Mouse (Mus musculus) megakaryocyte progenitor cell, adult 5-6 weeks (primary cell): ENCODE measurements at regions not wholly inside any gene's neighbourhood (a gene's known extent, or its start where the extent isn't known, plus 50 kb on each side); places are given as distances from the start of the nearest gene placed in this dataset.

Experiments used
- ATAC-seq: replicated peaks from 2 replicates; pipeline ENCODE4 v1.8.0; 2016; ENCODE audit warnings: mild to moderate bottlenecking, moderate TSS enrichment, inconsistent platforms; ENCODE audit not compliant: poor library complexity

GRCm38 (mm10) chr17:84030699-84031098, 157.0 kb downstream of the Zfp36l2 start:
- 0 out of 2 replicates have a peak, but pooled peaks have one; percentile 13 for ATAC-seq

- ATAC-seq = peak; percentile 86
These were observed 159.4 kb downstream of the Zfp36l2 start for GRCm38 (mm10) chr17:84028157-84028970.

GRCm38 (mm10) chr17:84027275-84027674, 160.5 kb downstream of the Zfp36l2 start:
- no peak for ATAC-seq

GRCm38 (mm10) chr17:84026110-84026509, 161.6 kb downstream of the Zfp36l2 start:
- peak; percentile 59 for ATAC-seq

- ATAC-seq = peak; percentile 56
These were observed 165.4 kb downstream of the Zfp36l2 start for GRCm38 (mm10) chr17:84022358-84022757.

GRCm38 (mm10) chr17:84018817-84019216, 168.9 kb downstream of the Zfp36l2 start:
- no peak for ATAC-seq

- ATAC-seq = no peak
These were observed 169.9 kb downstream of the Zfp36l2 start for GRCm38 (mm10) chr17:84017891-84018290.

- peak; percentile 87 for ATAC-seq
These were observed 166.7 kb upstream of the Haao start for GRCm38 (mm10) chr17:84014287-84015039.

GRCm38 (mm10) chr17:84010492-84011060, 162.8 kb upstream of the Haao start:
- ATAC-seq = no peak

GRCm38 (mm10) chr17:84009966-84010365, 162.2 kb upstream of the Haao start:
- no peak for ATAC-seq

GRCm38 (mm10) chr17:84009194-84009593, 161.4 kb upstream of the Haao start:
- ATAC-seq = no peak

GRCm38 (mm10) chr17:84008682-84009052, 160.9 kb upstream of the Haao start:
- no peak for ATAC-seq

- peak; percentile 24; the same call in 1 of the 2 replicates for ATAC-seq
These were observed 160.4 kb upstream of the Haao start for GRCm38 (mm10) chr17:84008035-84008681.

- peak; percentile 72 for ATAC-seq
These were observed 159.0 kb upstream of the Haao start for GRCm38 (mm10) chr17:84006748-84007147.

- ATAC-seq = peak; percentile 57
These were observed 156.5 kb upstream of the Haao start for GRCm38 (mm10) chr17:84004237-84004636.

- ATAC-seq = peak; percentile 21; the same call in 1 of the 2 replicates
These were observed 155.9 kb upstream of the Haao start for GRCm38 (mm10) chr17:84003489-84004234.

- ATAC-seq = no peak
These were observed 155.2 kb upstream of the Haao start for GRCm38 (mm10) chr17:84002939-84003338.

GRCm38 (mm10) chr17:84002327-84002726, 154.6 kb upstream of the Haao start:
- ATAC-seq = no peak

- ATAC-seq = no peak
These were observed 152.4 kb upstream of the Haao start for GRCm38 (mm10) chr17:84000115-84000514.

GRCm38 (mm10) chr17:83998972-83999545, 151.3 kb upstream of the Haao start:
- no peak for ATAC-seq
